Mouse (Mus musculus) A20 (cell line): Measurements from ENCODE around the gene Cdk19.
"Not testable (repeated sequence)": the region's sequence is repeated elsewhere in the genome, so short reads cannot be mapped to it uniquely, and the experiment has no call there.

Experiments
- DNase-seq: peaks from one replicate; pipeline ENCODE4 v3.0.0-alpha.2; 2011; ENCODE audit warnings: low read depth, low spot score

Cdk19 gene

DNA sequence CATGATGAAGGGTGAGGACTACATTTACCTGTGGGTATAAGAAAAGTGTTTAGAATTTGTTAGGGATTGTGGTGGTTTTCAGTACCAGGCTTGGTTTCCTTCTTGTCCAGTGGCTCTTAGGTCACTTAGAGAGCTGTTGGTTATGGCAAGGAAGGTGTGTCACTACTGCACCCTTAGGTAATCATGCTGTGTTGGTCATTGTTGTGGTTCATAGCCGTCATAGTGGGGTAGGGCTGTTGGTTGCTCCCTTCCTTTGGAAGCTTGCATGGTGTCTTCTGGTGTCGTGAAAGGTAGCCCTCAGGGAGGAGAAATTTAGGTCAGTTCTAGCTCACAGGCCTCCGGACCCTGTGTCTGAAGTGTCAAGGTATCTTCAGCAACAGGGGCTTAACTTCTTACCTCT, 46.0 kb downstream of the Cdk19 start:
- DNase-seq = no peak

DNA sequence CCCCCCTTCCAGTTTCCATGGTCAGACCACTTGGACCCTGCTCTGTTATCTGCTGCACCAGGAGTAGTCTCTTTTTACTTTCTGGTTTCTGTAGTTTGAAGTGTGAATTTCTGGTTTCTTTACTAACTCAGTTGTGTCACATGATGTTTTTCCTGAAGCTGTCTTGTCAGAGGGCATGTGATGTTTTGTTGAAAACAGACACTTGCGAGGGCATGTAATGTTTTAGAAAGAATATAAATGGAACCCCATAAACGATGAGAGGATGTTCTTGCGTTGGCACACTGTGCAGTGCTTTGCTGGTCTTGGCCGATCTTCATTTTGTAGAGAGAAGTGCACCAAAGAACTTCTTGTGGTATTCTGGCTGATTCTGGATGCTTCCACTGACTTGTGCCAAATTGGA, 46.8 kb downstream of the Cdk19 start:
- no peak for DNase-seq

DNA sequence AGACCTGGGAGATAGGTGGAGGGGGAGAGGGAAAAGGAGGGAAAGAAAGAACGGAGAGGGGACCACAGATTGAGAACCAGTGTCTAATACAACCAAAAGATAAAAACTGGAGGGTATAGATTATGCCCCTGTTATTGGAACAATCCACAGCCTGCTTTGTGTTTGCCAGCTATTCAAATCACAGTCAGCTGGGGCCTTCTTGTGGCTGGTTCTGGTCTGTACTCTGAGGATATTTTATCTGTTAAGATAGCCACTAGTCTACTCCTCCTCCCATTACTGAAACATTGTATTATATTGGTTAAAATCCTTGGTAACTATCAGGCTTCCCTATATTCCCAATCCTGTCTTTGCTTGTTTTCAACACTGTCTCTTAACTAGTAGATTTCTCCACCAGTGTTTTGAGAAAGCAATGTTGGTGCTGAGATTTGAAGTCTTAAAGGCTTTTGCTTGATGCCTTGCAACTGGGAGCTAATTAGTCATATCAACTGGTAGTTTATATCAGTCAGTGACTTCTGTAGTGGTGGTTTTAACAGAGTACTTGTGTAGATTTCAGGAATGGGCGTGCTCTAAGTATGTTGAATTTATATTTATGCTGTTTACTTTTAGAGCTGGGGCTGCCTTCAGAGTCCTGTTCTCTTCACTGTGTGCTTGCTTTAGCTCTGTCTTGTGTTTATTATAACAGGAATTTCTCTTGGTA, 54.2 kb downstream of the Cdk19 start:
- DNase-seq = no peak

GRCm38 (mm10) chr10:40398842-40399241, 59.5 kb downstream of the Cdk19 start:
- DNase-seq = no peak

- no peak for DNase-seq
These were observed 60.0 kb downstream of the Cdk19 start for GRCm38 (mm10) chr10:40399328-40399727.

DNA sequence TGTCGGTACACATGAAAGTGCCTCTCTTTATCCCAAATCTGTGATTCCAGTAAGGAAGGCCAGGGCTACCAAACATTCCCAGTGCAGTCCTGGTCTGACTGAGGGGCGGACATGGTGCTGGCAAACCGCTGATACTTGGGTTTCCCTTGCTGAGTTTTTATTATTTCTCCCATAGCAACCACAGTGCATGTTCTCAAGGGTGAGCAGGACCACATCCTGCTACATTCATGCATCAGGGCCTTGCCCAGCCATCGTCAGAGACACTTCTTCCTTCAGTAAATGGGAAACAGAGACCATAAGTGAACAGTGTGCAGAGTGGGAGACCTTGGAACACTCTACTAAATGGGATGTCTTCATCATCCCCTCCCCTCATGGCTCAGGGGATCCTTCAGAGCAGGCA, 60.9 kb downstream of the Cdk19 start:
- DNase-seq = no peak

DNA sequence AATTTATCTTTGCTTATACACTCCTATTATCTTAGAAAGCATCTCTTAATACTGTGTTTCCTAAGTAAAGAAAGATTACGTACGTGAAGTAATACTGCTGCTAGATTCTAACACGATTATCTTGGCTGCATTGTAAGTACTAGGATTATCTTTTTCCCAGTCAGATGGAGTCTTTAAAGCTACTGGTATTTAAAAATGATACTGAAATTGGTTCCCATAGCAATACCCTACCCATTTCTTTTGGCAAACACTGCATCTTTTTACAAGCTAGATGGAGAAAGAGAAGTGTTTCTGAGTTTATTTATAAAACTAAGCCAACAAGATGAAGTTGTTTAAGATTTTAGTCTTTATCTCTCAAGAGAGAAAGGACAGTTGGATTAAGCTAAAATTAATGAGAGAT, 67.3 kb downstream of the Cdk19 start:
- DNase-seq = no peak

DNA sequence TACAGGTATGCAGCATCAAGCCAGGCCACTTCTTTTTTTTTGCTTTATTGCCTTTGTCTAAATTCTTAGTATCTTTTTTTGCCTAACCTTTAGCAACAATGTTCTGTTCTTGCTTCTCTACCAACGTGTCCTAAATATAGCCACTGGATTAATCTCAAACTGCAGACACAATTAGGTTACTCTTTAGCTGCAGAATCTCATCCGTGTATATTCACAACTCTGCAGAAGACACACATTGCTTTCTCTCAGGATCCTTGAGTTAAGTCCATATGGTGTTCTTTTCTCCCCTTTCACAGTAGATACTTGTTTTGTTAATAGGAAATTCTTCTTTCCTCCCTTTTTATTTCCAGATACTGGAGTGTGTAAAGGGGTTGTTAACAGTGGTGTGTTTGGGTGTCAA, 70.0 kb downstream of the Cdk19 start:
- no peak for DNase-seq

GRCm38 (mm10) chr10:40411370-40411769, 72.0 kb downstream of the Cdk19 start:
- no peak for DNase-seq

DNA sequence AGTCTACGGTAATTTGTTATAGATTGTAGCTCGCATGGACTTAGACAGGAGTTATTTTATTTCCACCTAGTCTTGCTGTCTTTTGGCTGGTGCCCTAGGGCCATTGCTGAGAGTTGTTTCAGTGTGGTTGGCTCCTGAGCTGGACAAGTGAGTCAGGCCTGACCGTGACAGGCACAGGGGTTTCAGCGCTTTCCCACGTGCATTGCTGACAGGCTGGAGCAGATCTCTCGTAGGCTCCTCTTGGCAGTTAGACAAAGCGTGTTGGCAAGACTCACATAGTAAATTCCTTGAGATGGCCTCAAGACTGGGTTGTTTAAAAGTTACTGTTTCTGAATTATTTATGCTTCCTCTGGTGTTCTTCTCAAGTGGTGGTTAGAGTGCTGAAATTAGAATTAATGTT, 77.6 kb downstream of the Cdk19 start:
- no peak for DNase-seq

DNA sequence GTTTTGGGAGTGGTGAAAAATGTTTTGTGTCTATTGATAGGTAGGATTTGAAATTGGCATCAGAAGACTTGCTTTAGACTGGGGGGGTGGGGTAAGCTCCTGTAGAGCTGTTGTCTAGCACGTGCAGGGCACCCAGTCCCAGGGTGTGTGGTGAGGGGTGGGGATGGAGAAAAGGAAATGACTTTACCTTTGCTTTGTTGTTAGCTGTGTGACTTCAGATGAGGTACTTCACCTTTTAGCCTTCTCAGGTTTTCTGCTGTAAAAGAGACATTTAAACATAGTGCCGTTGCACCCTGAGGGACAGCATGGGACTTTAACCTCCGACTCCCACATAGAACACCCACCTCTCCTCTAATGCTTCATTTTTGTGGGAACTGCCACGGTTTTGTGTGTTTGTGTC, 80.5 kb downstream of the Cdk19 start:
- DNase-seq = no peak

GRCm38 (mm10) chr10:40420703-40421102, 81.3 kb downstream of the Cdk19 start:
- peak; percentile 39 for DNase-seq

GRCm38 (mm10) chr10:40421724-40422123, 82.4 kb downstream of the Cdk19 start:
- DNase-seq = no peak

- no peak for DNase-seq
These were observed 83.3 kb downstream of the Cdk19 start for GRCm38 (mm10) chr10:40422696-40423095.

- not testable (repeated sequence) for DNase-seq
These were observed 85.1 kb downstream of the Cdk19 start for GRCm38 (mm10) chr10:40424428-40424827.

DNA sequence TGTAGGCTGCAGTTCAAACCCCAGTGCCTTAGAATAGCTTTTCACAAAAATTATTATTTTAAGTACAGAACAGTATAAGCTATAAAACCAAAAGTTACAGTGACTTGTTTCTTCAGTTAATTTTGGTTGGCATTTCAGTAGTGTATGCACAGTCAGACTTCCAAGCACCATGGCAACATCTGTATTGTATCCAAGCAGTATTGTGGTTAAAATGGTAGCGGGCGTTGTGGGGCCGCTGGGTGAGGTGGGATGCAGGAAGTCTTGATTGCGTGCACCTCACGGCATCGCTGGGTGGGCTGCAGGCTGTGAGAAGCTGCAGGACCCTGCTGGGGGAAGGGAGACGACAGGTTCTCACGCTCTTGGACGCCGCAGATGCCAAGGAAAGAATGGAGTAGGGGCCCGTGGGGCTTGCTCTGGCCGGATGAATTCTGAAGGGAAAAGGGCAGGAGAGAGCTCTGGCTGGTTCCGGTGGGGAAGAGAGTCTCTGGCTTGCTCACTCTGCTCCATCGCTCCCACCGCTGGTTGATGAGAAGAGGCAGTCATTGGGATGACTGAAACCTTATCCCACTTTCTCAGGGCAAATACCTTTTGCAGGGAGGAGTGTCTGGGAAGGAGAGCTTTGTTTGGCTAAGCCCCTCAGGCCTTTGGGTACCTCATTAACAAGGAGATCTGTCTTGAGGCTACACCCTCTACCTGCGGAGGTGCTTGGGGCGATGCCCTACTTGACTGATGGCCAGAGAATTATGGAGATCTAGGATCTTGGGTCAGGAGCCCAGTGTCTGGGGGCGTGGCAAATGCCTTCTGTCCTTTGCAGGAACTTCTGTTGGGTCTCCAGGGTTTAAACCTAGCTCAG, 86.1 kb downstream of the Cdk19 start:
- DNase-seq = no peak

GRCm38 (mm10) chr10:40426096-40426450, 86.7 kb downstream of the Cdk19 start:
- DNase-seq = no peak

GRCm38 (mm10) chr10:40428633-40429032, 89.3 kb downstream of the Cdk19 start:
- no peak for DNase-seq

DNA sequence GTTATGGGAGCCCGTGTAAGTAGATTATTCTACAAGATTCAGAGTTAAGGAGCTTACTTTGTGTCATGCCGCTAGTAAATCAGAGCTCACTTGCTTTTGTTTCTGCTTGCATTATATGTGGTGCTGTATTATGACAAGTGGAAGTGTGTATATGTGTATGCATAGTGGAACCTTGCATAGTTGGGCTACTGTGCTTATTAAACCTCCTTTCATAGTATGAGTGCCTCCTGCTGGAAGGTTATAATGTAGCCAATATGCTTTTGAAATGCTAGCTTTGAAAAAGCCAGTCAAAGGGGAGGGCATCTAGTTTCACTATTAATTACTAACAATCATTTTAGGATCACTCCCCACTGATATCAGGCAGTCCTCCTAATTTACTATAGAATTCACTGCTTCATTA, 89.7 kb downstream of the Cdk19 start:
- DNase-seq = no peak

GRCm38 (mm10) chr10:40430209-40430608, 90.8 kb downstream of the Cdk19 start:
- no peak for DNase-seq

- no peak for DNase-seq
These were observed 92.6 kb downstream of the Cdk19 start for GRCm38 (mm10) chr10:40431957-40432356.

DNA sequence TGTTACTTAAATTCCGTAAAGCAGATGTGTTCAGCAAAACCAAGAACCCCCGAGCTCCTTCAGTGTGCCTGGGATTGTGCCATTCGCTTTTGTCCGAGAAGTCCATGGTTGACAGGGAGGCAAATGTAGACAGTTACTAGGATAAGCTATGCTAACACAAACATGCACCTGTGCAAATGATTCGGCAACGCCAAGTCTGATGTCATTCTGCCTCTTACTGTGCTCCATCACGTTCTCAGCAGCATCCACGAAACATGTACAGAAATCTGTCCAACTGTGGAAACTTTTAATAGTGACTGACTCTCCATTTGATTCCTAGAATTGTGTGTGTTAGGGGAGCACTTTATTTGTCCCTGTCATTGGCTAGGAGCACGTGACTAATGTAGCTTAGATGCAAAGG, 93.0 kb downstream of the Cdk19 start:
- no peak for DNase-seq

DNA sequence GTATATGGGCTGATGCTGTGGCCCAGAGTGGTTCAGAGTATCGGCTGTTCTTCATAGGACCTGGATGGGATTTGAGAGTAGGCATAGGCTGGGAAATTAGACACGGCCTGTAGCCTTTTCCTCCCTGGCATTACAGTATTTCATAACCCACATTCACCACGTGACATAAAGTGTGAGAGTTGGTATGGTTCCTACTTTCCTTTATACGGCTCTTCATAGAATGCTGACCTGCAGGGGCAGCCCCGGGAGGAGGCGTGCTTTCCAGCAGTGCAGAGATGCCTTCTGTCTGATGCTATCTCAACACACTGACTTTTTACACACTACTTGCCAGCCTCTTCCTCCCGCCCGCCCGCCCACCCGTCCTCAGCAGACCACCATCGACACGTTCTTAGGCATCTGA, 96.0 kb downstream of the Cdk19 start:
- no peak for DNase-seq
